Mouse (Mus musculus) kidney, adult 2 months (tissue): ENCODE results near the gene Nek8. TPM values are rescaled to one million over a fixed set of nuclear protein-coding genes. Genes with fewer than 3 reads are reported as not detected.
"Not testable (repeated sequence)": the region's sequence is repeated elsewhere in the genome, so short reads cannot be mapped to it uniquely, and the experiment has no call there.

Source experiments
- DNase-seq: peaks from one replicate; pipeline ENCODE4 v3.0.0; 2021
- H3K27ac ChIP-seq: fragments of 200-500 bp; 2 replicates; pipeline ENCODE4 v1.5.1; 2012; ENCODE audit warnings: low read depth, low read length, control low read depth, inconsistent platforms; ENCODE audit not compliant: insufficient read depth
- H3K27me3 ChIP-seq: fragments of 200-500 bp; replicated peaks from 2 replicates; pipeline ENCODE4 v1.6.1; 2012; ENCODE audit warnings: mild to moderate bottlenecking, moderate library complexity, low read length, inconsistent platforms; ENCODE audit not compliant: control insufficient read depth, insufficient read depth
- H3K36me3 ChIP-seq: fragments of 200-500 bp; 2 replicates; pipeline ENCODE4 v1.6.1; 2012; ENCODE audit warnings: mild to moderate bottlenecking, moderate library complexity, low read length, inconsistent platforms; ENCODE audit not compliant: control insufficient read depth, insufficient read depth
- H3K4me1 ChIP-seq: fragments of 200-500 bp; 2 replicates; pipeline ENCODE4 v1.6.1; 2011; ENCODE audit warnings: low read length; ENCODE audit not compliant: control insufficient read depth, insufficient read depth
- H3K4me3 ChIP-seq: fragments of 200-500 bp; 2 replicates; pipeline ENCODE4 v1.5.1; 2011; ENCODE audit warnings: mild to moderate bottlenecking, low read depth, low read length, control low read depth; ENCODE audit not compliant: insufficient read depth
- CTCF ChIP-seq: fragments of 200-500 bp; conservative IDR thresholded peaks from 2 replicates; pipeline ENCODE4 v1.5.1; 2011; ENCODE audit warnings: low read depth, mild to moderate bottlenecking, control low read depth, low read length, moderate library complexity, mixed read lengths; ENCODE audit not compliant: insufficient read depth, insufficient read length
- POLR2A ChIP-seq: fragments of 200-500 bp; IDR thresholded peaks from one replicate; pipeline ENCODE4 v1.6.1; 2011; ENCODE audit warnings: low read depth, low read length, control low read depth
- WGBS: fragments of 180-500 bp; shearing (Covaris S2); methylation state at CpG from one replicate; pipeline ENCODE4 v1.1.7; 2018; 5-methylcytosine and 5-hydroxymethylcytosine counted together
- polyA plus RNA-seq: library from polyadenylated mRNA; depleted of rRNA; stranded (reverse); fragments of >200 nt; gene quantifications from 2 replicates; pipeline ENCODE4 v1.2.3, GENCODE M21; 2012

Nek8 gene
- polyA plus RNA-seq, 1 experiment = 18.3 TPM

GRCm38 (mm10) chr11:78138023-78138422 is 38.5 kb downstream of the Nek8 start:
- DNase-seq = peak; percentile 41
- WGBS = 62% methylated on average over 3 of the region's 3 CpGs
- Histone ChIP-seq H3K27me3 (no peaks in the 10 kb centered on the region), H3K27ac (peak overlapping the region; percentile 27), H3K4me1 (peaks cover 30% of the 10 kb centered on the region), H3K36me3 (no peaks in the 10 kb centered on the region), H3K4me3 (no peak overlapping the region)
- no peak for TF ChIP-seq POLR2A
- no peak for TF ChIP-seq CTCF

DNA sequence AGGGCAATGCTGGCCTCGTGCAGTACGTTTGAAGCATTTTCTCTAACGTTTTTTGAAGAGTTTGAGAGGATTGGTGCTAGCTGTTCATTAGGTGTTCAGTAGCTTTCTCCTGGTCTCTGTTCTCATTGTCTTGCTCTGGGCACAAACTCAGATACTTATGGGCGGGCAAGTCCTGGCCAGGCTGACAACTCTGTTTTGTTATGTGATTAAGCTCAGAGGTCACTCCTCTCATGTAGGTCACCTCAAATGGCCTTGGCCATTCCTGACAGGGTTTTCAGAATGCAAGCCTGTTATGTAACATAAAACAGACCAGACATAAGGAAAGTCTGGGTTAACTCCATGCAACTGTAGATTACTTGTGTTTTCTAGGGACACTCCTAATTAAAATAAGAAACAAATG is 38.9 kb downstream of the Nek8 start:
- no peak for TF ChIP-seq POLR2A
- no peak for TF ChIP-seq CTCF
- no peak overlapping the region for H3K4me3 ChIP-seq
- peaks cover 27% of the 10 kb centered on the region; the same call in 1 of the 2 replicates for H3K4me1 ChIP-seq
- peak; percentile 70 for DNase-seq
- peak overlapping the region; percentile 81 for H3K27ac ChIP-seq
- no peaks in the 10 kb centered on the region for H3K36me3 ChIP-seq
- no peaks in the 10 kb centered on the region for H3K27me3 ChIP-seq
- 36% methylated on average over 4 of the region's 4 CpGs for WGBS

DNA sequence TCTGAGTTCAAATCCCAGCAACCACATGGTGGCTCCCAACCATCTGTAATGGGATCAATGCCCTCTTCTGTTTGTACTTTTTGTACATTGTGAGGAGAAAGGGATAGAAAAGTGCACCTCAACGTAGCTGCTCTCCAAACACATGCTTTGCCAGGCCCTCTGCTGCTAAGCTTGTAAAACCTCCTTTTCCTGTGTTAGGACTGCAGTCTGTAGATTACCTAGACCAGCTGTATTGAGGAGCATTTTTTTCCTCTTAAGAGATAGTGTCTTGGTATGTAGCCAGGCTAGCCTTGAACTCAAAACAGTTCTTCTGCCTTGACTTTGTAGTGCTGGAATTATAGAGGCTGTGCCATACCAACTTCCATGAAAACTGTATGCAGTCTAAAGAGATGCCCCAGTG is 40.3 kb downstream of the Nek8 start:
- WGBS = 71% methylated on average over 1 of the region's 1 CpGs
- H3K27me3 ChIP-seq = no peaks in the 10 kb centered on the region
- H3K4me3 ChIP-seq = no peak overlapping the region
- TF ChIP-seq CTCF = no peak
- no peak for TF ChIP-seq POLR2A
- H3K4me1 ChIP-seq = peaks cover 16% of the 10 kb centered on the region; the same call in 1 of the 2 replicates
- no peak for DNase-seq
- H3K27ac ChIP-seq = no peak overlapping the region; the same call in 1 of the 2 replicates
- H3K36me3 ChIP-seq = no peaks in the 10 kb centered on the region

- peaks cover 16% of the 10 kb centered on the region; the same call in 1 of the 2 replicates for H3K4me1 ChIP-seq
- H3K27ac ChIP-seq, H3K36me3 ChIP-seq, H3K27me3 ChIP-seq, H3K4me3 ChIP-seq: not testable (repeated sequence)
- 45% methylated on average over 7 of the region's 7 CpGs for WGBS
- DNase-seq = peak; percentile 65
Measured at GRCm38 (mm10) chr11:78135314-78135713, 41.2 kb downstream of the Nek8 start.

GRCm38 (mm10) chr11:78134344-78134743 is 42.1 kb downstream of the Nek8 start:
- no peak overlapping the region for H3K27ac ChIP-seq
- no peaks in the 10 kb centered on the region for H3K36me3 ChIP-seq
- TF ChIP-seq CTCF = no peak
- no peak for TF ChIP-seq POLR2A
- no peak for DNase-seq
- H3K4me1 ChIP-seq = peaks cover 16% of the 10 kb centered on the region; the same call in 1 of the 2 replicates
- 62% methylated on average over 3 of the region's 3 CpGs for WGBS
- no peaks in the 10 kb centered on the region for H3K27me3 ChIP-seq
- H3K4me3 ChIP-seq = no peak overlapping the region

DNA sequence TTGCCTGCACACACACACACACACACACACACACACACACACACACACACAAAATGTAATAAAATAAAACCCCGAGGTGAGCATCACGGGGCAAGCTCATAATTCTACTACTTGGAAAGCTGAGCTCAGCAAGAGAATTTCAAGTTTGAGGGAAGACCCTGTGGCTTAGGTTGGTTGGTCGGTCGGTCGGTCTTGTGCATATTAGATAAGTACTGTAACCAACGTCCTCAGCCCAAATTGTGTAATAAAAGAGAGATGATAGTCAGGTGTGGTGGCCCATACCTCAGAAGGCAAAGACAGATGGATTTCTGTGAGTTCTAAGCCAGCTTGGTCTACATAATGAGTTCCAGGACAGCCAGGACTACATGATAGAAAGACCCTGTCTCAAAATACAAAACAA is 42.6 kb downstream of the Nek8 start:
- Histone ChIP-seq H3K36me3 (no peaks in the 10 kb centered on the region), H3K27ac (no peak overlapping the region), H3K4me1 (peaks cover 16% of the 10 kb centered on the region; the same call in 1 of the 2 replicates), H3K27me3 (no peaks in the 10 kb centered on the region), H3K4me3 (no peak overlapping the region)
- DNase-seq = no peak
- WGBS = 81% methylated on average over 6 of the region's 6 CpGs
- no peak for TF ChIP-seq CTCF
- no peak for TF ChIP-seq POLR2A

DNA sequence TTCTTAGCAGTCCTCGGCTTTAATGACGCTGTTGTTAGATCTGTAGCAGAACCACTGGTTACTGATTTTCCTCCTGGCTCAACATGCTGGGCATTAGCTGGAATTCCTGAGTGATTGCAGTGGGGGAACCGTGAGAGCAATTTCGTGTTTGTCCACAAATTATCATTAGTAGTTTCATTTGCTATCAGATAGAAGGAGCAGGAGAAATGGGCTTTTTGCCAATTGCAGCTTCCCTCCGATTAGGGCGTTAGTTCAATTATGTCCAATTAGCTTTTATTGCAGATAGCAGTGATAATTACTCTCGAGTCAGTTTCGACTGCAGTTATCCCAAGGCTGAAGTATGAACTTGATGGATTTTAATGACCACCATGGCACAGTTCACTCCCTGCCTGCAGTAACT is 47.0 kb downstream of the Nek8 start:
- 47% methylated on average over 8 of the region's 8 CpGs for WGBS
- TF ChIP-seq CTCF (no peak), POLR2A (no peak)
- Histone ChIP-seq H3K36me3 (no peaks in the 10 kb centered on the region), H3K27me3 (no peaks in the 10 kb centered on the region), H3K4me1 (peaks cover 8% of the 10 kb centered on the region), H3K27ac (no peak overlapping the region), H3K4me3 (no peak overlapping the region)
- DNase-seq = no peak

DNA sequence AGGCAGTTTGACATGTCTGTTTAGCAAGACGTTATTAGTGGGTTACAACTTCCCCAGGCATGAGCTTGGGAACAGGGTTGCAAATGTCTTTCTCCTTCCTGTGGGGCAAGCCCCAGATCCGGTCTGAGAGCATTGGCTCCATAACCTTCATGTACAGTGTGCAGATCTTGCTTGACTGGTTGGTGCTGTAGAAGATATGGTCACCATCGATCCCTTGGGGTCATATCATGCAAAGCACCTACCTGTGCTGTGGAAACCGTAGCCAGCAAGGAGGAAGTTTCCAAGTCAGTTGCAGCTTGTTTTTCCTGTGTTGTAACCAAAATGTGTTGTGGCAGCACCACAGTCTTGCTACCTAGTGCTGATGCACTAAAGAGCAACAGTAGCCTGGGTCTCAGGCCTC is 49.7 kb downstream of the Nek8 start:
- no peak overlapping the region for H3K27ac ChIP-seq
- TF ChIP-seq CTCF (no peak), POLR2A (no peak)
- no peaks in the 10 kb centered on the region for H3K36me3 ChIP-seq
- DNase-seq = no peak
- 55% methylated on average over 4 of the region's 4 CpGs for WGBS
- no peaks in the 10 kb centered on the region for H3K27me3 ChIP-seq
- peaks cover 8% of the 10 kb centered on the region; the same call in 1 of the 2 replicates for H3K4me1 ChIP-seq
- no peak overlapping the region for H3K4me3 ChIP-seq
